Mouse (Mus musculus): ENCODE results near the gene Nutf2-ps1. TPM values are rescaled to one million over a fixed set of nuclear protein-coding genes. Genes with fewer than 3 reads are reported as not detected.
"Not testable (repeated sequence)": the region's sequence is repeated elsewhere in the genome, so short reads cannot be mapped to it uniquely, and the experiment has no call there.

Nutf2-ps1 gene
- 100 to 1,000 TPM; 144 to 258 (median 167) TPM for polyA plus RNA-seq (2017; shearing (Covaris generic))

DNA sequence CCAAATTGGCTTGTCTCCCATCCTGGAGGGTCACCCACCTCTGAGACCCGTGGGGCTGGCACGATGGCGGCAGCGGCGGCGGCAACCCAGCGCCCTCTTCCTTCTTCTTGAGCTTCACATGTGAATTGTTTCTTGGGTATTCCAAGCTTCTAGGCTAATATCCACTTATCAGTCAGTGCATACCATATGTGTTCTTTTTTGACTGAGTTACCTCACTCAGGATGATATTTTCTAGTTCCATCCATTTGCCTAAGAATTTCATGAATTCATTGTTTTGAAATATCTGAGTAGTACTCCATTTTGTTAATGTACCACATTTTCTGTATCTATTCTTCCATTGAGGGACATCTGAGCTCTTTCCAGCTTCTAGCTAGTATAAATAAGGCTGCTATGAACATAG, at the start of gene Nutf2-ps1:
Gene Nutf2-ps1, minus strand, starts transcription at position 101 of the 400 bp plus-strand sequence.
- not testable (repeated sequence) for ATAC-seq

DNA sequence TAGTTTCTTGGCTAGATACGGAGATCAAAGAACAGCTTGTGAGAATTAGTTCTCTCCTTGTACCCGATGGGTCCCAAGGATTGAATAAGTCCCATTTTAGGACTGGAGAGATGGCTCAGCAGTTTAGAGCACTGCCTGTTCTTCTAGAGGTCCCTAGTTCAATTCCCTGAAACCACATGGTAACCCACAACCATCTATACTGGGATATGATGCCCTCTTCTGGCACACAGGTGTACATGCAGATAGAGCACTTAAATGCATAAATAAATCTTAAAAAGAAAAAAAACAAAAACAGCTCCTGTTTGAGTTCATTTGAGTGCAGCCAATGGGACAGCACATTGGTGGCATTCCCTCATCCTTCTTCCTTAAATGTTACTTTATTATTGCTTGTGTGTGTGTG, 49.2 kb upstream of the Nutf2-ps1 start:
- no peak for ATAC-seq

DNA sequence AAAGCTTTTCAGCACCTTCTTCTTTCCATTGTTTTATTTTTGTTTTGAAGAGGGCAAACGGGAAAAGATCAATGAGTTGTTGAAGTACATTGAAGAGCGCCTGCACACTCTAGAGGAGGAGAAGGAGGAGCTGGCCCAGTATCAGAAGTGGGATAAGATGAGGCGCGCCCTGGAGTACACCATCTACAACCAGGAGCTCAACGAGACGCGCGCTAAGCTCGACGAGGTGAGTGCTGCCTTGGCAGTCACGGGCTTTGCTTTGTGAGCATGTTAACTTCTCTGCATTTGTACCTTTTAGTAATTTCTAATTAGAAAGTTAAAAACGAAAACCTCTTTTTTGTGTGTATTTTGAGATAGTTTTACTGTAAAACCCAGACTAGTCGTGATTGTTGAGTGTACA, 32.8 kb upstream of the Nutf2-ps1 start:
- ATAC-seq, result no peak

DNA sequence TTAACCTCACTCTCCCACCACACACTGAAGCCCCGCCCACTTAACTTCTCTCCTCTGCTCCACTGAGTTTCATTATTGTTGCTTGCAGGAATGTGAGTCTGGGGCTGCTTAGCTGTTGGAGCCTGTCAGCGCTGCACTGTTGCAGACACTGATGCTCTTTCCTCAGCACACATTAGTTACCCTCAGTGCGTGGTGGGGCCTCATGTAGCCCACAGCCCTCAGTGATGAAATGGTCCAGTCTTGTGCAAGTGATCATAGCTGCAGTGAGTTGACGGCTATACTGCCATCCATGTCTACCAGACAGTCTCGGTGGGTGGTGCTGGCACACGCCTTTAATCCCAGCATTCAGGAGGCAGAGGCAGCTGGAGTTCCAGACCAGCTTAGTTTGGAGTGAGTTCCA, 20.1 kb upstream of the Nutf2-ps1 start:
- ATAC-seq, result no peak

DNA sequence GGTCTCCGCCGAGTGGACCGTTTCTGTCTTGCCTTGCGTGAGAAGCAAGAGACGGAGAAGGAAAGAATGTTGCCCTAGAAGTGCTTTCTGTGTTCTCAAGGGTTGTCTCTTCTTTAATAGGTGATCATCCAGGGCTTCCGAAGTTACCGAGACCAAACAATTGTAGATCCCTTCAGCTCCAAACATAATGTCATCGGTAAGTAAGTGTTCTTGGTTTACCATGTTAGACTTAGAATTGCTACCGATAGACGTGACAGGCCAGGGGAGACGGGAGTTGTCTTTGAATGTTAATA, 12.4 kb upstream of the Nutf2-ps1 start:
- ATAC-seq, result no peak

DNA sequence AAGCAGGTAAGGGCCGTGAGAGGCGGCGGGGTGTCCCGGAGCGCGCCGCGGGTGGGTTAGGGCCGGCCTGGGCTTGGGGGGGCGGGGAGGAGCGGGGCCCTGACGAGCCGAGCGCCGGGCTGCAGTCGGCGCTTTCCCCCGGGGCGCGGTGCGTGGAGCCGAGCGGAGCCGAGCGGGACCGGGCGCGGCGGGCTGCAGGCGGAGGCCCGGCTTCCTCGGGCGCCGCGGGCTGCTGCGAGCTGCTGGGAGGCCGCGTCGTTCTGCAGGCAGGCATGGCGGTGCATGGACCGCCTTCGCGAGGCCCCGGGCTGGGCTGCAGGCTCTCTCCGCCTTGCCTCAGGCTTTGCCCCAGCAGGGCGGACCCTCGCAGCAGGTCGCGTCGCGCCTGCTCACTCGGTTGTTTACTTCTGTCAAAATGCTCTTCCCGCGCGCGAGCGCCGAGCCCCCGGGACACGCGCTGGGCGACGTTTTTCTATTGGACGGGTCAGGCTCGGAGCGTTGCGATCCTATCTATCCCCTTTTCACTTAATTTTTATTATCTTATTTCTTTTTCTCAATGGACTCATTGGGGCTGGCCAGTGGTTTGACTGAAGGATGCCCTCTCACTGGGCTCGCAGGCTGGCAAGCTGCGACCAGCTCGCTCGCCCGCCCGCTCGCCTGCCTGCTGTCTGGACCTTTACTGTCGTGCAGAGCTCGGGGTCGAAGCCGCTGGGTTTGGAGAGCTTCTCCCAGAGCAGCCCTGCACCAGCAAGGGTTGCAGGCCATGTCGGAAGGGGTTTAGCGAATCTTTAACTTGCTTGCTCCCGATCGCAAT, 11.9 kb upstream of the Nutf2-ps1 start:
- peak; percentile 18 for ATAC-seq

DNA sequence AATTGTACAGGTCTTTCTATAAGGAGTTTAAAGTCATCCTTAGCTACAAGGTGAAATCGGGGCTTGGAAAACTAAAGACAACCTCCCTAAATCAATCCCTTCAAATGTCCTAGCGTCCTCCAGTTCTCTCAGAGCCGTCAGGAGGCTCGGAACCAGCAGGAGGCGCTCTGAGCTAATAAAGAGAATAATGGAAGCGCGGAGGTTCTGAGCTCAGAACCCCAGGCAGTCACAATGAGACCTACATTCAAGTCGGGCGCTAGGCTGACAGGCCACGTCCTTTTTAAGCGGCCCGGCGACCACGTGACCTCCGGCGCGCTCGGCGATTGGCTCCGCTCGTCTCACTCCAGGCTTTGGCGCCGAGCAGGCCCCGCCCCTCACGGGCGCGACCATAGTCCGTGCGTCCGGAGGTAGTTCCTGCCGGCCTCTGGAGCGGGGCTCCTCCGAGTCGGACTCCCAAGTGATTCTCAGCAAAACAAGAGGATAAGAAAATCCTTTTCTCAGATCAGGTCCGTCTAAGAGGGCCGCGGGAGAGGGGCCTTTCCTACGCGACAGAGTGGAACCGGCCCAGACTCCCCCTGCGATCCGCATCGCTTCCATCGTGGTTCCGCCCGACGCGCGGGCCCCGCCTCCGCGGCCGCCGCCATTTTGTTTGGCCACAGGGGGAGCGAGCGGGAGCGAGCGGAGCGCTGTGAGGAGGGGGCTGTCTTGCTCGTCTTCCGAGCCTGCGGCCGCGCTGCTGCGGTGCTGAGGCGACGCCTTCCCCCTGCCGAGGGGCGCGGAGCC, 11.1 kb upstream of the Nutf2-ps1 start, which contains the start of gene Smc3:
Gene Smc3, plus strand, starts transcription at position 642 of the 783 bp plus-strand sequence.
- peak; percentile 93 for ATAC-seq

DNA sequence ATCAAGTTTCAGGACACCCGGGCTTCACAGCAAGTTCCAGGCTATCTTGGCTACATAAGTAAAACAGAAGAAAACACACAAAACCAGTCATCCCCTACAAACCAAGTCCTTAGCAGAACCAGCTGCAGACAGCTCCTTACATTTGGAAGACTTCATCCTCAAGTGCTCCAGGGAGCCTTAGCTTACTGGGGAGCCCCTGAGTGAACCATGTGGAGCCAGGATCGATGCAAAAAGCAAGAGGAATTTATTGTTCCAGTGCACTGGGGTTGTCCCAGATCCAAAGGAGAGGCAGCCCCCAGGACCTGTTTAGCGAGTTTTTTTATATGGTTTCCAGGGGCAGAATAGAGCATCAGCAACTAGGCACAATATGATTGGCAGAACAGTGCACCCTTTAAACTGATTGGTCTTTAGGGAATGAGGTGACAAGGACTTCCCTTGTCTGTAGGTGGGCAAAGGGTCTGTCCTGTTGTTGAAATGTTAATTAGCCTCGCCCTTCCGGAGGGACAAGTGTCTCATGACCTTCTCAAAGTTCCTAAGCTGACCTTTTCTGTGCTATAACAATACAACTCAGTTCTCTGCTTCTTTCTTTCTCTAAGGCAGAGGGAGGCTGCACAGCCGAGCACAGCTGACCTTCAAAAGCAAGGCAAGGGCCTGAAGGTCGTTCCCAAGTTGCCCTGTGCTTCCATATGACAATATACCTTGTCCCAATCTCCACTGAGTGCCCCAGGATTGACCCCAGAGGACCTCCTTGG, 8.0 kb upstream of the Nutf2-ps1 start:
- no peak for ATAC-seq

DNA sequence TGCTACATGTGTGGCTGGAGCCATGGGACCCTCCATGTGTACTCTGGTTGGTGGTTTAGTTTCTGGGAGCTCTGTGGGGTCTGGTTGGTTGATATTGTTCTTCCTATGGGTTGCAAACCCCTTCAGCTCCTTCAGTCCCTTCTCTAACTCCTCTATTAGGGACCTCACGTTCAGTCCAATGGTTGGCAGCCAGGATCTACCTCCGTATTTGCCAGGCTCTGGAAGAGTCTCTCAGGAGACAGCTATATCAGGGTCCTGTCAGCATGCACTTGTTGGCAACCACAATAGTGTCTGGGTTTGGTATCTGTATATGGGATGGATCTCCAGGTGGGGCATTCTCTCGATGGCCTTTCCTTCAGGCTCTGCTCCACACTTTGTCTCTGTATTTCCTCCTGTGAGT, 1.2 kb downstream of the Nutf2-ps1 start:
- not testable (repeated sequence) for ATAC-seq

DNA sequence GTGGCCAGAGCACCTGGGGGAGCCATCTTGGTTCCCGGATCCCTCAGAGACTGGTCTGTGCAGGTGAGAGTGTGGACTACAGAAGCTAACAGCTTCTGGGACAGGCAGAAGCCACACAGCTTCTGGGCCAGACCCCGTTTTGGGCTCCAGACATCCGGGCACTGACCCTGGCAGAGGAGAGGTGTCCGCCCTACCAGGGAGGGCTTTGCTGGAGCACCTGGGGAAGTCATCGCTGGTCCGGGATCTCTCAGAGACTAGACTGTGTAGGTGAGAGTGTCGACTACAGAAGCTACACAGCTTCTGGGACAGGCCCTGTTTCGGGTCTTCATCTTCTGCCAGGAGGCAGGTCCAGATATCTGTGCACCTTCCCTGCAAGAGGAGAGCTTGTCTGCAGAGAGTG, 8.6 kb downstream of the Nutf2-ps1 start:
- ATAC-seq, result not testable (repeated sequence)

DNA sequence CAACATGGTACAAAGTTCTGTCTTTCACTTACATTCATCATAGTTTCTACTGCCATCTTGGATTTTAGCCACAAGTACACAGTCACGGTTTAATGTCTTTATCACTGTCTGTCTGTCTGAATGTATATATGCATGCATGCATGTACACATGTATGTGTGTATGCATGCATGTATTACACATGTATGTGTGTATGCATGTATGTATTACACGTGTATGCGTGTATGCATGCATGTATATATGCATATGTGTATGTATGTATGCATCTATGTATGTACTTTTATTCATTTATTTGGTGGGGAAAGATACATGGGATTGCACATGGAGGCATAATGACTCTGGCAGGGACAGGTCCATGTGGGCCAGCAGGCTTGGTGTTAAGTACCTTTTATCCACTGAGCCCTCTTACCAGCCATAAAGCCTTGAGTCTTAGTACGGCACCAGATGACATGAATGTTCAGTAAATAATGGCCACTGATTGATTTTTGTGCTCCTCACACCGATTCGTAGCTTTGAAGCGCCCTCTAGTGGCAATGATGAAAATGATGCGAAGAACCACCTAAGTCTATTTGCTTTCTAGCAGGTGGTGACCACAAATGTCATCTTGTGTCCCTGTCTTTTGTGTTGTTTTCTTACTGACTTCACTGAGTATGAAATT, 10.1 kb downstream of the Nutf2-ps1 start:
- ATAC-seq, result peak; percentile 80

DNA sequence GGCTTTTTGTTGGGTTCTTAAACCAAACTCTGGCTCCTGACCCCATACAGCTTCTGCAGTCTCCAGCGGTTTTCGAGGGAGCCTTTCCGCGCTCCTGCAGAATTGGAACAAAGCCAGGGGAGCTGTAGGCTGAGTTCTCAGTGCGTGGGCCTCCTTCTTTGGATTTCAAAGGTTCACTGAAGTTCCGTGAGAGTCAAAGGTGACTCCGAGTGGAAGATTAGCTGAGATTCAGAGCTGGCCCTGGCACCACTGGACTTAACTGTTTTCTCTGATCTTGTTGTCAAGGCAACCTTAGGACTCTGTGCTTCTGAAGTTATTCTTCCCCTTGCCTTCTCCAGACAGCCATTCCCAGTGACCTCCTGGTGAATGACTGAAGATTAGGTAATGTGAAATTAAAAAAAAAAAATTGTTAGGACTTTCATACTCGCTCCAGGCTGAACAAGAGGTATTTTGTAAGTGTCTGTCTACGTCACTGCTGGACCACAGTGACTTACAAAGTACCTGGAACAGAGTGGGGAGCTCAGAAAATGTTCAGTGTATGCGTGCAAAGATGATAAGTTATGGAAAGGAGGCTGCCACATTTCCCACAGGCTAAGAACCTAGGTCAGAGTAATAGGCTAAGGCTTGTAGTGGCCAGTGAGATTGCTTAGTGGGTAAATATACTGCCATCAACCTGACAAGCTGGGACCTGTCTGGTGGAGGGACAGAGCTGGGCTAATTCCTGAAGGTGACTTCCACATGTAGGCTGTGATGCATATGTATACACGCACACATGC, 11.7 kb downstream of the Nutf2-ps1 start:
- ATAC-seq, result no peak

DNA sequence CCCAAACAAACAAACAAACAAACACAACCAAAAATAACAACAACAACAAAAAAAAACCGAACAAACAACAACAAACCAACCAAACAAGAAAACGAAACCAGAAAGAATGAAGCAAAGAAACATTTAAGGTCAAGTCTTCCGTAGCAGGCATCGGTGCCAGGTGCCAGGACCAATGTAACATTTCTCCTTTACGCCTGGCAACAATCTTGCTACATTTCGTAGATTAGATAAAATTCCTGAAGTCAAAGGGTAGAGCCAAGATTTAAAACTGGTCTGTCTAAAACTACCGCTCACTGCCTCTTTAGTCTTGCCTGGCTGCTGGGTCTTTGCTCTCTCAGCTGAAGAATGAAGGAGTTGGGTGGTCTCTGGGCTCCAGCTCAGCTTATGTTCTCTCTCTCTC, 12.8 kb downstream of the Nutf2-ps1 start:
- no peak for ATAC-seq

DNA sequence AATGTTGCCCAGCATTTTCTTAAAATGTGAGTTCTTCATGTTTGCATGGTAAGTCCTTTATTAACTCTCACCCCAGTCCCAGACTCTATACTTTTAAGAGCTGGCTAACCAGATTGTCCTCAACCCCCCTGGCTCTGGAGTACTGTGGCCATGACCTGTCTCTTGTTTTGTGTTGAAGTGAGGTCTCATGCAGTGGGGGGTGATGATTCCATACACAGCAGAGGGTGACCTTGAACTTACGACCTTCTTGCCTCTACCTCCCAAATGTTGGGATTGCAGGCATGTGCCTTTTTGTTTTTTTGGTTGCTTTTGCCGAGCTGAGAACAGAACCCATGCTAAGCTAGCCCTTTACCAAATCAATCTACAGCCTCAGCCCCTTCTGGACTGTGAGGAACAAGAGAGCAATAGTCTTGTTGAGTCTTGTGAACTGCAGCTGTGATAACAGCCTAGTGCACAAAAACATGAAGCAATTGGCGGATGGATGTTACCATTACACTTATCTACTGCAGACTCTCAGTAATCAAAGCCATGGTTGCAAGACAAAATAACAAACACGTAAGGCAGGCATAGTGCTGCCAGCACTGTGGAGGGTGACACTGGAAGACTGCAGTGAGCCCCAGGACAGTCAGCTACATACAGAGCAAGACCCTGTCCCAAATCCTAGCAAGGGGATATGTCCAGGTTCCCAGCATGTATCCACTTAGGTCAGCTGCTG, 13.4 kb downstream of the Nutf2-ps1 start:
- ATAC-seq, result no peak

DNA sequence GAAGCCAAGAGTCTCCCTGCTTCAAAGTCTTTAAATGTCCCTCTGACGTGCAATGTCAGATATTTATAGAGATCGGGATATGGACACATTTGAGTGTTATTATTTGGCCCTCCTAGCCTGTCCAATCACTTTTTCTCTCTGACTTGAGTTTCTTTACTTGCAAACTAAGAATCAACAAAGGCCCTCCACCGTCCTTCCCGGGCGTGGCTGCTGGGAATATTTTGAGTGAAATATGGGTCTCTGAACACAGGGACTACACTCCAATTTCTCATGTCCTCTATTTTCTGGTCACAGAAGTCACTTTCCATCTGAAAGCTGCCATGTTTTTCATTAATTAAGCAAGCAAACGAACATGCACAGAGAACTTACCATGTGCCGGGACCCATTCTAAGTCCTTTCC, 14.3 kb downstream of the Nutf2-ps1 start:
- ATAC-seq, result no peak

DNA sequence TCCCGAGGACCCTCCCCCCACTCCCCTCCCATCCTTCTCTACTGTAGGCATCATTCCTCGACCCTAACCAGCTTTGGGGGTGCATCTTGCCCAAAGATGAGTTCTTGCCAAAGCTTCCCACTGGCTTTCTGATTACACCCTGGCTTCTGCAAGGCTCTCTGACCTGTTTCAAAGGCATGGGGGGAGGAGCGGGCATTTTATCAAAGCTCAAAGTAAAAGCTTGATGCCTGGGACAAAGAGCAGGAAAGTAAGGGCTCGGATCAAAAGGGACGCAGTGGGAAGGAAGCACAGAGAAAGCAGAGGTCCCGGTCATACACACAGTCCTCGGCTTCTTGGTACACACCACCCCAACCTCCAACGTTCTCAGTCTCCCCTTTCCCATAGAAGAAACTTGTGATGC, 14.7 kb downstream of the Nutf2-ps1 start:
- no peak for ATAC-seq

DNA sequence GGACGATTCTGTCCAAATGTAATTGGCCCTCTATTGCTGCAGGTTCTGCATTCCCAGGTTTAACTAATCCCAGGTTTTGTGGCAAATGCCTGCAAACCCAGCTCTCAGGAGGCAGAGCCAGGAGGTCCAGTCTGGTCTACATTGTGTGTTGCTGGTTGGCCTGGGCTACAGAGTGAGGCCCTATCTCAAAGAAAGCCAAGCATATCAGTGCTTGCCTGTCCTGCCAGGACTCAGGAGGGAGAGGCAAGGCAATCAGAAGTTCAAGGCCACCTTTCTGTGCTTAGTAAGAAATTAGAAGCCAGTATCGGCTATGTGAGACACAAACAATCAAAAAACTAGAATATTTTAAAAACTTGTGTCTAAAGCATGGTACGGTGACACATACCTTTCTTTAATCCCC, 15.7 kb downstream of the Nutf2-ps1 start:
- ATAC-seq, result no peak

DNA sequence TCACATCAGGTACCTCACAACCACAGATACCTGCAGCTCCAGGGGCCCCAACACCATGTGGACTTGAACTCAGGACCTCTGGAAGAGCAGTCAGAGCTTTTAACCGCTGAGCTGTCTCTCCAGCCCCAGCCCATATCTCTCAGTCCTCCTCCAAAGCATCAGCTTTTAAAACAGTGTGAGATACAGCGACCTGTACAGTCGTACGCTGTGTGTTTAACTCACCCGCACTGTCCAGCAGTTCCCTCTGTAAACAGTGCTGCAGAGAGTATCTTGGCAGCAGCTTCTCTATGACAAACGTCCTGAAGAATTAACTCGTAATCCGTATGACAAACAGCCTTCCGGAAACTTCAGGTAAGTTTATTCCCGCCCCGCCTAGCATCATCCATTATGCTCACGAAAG, 16.3 kb downstream of the Nutf2-ps1 start:
- no peak for ATAC-seq

DNA sequence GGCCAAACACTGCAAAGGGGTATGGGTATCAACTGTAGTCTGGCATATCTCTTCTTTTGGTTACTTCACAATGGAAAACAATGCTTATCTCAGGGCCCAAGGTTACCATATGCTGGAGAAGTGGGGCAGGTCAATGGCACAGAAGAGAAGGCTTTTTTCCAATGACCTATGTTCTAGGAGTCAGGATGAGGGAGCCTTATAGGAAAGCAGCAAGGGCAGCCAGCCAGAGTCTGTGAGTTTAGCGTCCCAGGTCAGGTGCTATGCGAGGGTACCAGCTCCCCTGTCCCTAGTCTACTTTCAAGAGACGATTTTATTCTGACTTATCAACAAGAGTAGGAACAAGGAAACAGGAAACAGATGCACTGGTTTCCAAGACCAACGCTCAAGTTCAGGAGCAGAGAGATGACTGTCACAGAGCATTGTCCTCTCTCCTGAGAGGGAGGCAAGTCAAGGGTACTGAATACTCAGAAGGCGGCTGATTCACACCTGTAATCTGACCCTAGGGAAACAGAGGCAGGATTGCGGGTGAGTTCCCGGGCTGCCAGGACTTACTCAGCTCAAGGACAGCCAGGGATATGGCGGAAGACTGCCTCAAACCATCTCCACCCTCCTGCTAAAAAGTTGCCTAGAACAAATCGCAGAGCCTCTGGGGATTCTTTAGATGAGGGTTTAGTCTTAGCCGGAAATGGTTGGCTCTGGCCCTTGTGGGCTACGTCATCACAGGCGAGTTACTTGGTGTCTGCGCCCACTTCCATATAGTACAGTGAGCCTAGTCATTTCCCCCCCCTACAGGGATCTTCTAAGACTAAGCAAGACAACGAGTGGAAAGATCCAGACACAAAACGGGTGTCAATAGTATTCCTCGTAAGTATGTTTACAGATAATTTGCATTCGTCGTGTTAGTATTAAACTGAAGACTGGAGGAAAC, 17.1 kb downstream of the Nutf2-ps1 start:
- ATAC-seq, result peak; percentile 41

DNA sequence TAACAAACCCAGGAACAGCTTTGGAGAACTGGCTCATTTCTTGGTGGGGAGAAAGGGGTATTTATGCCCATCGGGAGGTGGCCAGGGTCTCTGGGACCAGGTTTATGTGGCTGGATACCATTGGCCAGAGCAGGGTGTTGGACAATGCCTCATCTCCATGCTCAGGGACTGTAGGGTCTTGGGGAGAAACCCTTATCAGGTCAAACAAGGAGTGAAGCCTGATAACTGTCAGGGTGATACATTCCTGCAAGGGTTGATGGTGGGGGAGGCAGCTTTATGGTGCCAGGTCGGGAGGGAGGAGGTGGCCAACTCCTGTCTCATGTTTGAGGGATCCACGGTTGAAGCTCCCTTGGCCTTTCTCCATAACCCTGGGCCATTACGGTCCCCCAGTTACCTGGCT, 17.8 kb downstream of the Nutf2-ps1 start:
- no peak for ATAC-seq
